In genomic region chr4:115995376-115995730, GRCm38 (mm10) we compare ENCODE assay signal across 21 mouse cellular contexts. TPM values are rescaled to one million over a fixed set of nuclear protein-coding genes. Genes with fewer than 3 reads are reported as not detected.
DNase-seq lines count a peak whose midpoint lies in the region; ATAC-seq lines count a peak whose summit lies in the region.
"Had no signal": no experiment of that assay in that cellular context is flagged by ENCODE, and none has a peak within 500 bp of the region (broad histone marks: within the 10 kb centered on the region; RNA-seq: fewer than 3 reads in every experiment).

No protein-coding gene starts in this region.

- ATAC-seq in intestine, embryonic 16.5 days: 0 out of 2 replicates have a peak, but pooled peaks have one; percentile 4
- no peak; the same call in 1 of the 2 replicates for ATAC-seq in intestine, embryonic 15.5 days
- peak; percentile 30; the same call in 1 of the 2 replicates for ATAC-seq in neural tube, embryonic 13.5 days (ENCODE audit: low read depth)
- ATAC-seq in hindbrain, embryonic 16.5 days: peak; percentile 15
- ATAC-seq in forebrain, embryonic 15.5 days (replicated peaks): no peak
- ATAC-seq: activated CD4-positive, CD25-positive, alpha-beta regulatory T cell, adult 4 months; Patski had no signal

- no peak for DNase-seq in neural tube, embryonic 10.5 days (ENCODE audit: extremely low spot score, low spot score)
- no peak for DNase-seq in urinary bladder, postnatal 10 days (ENCODE audit: low spot score)
- DNase-seq in cerebellum, postnatal 10 days: no peak
- DNase-seq: adrenal gland, postnatal 14 days; cerebellum, adult 11-12 months; cerebellum, adult 9-10 months; cerebellum, postnatal 36 days; gastrocnemius, adult 2 months; gastrocnemius, postnatal 25 days; heart, postnatal 36 days had no signal

- no peaks in the 10 kb centered on the region for H3K36me3 ChIP-seq in intestine, embryonic 16.5 days (ENCODE audit: control insufficient read depth, insufficient read depth, low read length)
- H3K36me3 ChIP-seq in intestine, embryonic 15.5 days: 0 out of 2 replicates have a peak, but pooled peaks cover 2% of the 10 kb centered on the region
- no peaks in the 10 kb centered on the region for H3K36me3 ChIP-seq in neural tube, embryonic 13.5 days
- 0 out of 2 replicates have a peak, but pooled peaks cover 2% of the 10 kb centered on the region for H3K36me3 ChIP-seq in hindbrain, embryonic 16.5 days (ENCODE audit: control insufficient read depth, insufficient read depth, low read length)
- no peaks in the 10 kb centered on the region for H3K36me3 ChIP-seq in forebrain, embryonic 15.5 days
- H3K36me3 ChIP-seq: embryonic facial prominence, embryonic 13.5 days; forebrain, embryonic 12.5 days; heart, embryonic 13.5 days had no signal

- H3K27me3 ChIP-seq in intestine, embryonic 16.5 days (replicated peaks; ENCODE audit: control insufficient read depth, insufficient read depth, low read length): no peaks in the 10 kb centered on the region
- H3K27me3 ChIP-seq in intestine, embryonic 15.5 days (replicated peaks): no peaks in the 10 kb centered on the region
- peaks cover 38% of the 10 kb centered on the region for H3K27me3 ChIP-seq in neural tube, embryonic 13.5 days
- H3K27me3 ChIP-seq in hindbrain, embryonic 16.5 days (replicated peaks; ENCODE audit: control insufficient read depth, insufficient read depth, low read length): no peaks in the 10 kb centered on the region; the same call in 1 of the 2 replicates
- H3K27me3 ChIP-seq in forebrain, embryonic 15.5 days: no peaks in the 10 kb centered on the region
- H3K27me3 ChIP-seq: Patski had no signal

- H3K9me3 ChIP-seq in intestine, embryonic 16.5 days (ENCODE audit: control insufficient read depth, low read length): no peaks in the 10 kb centered on the region
- no peaks in the 10 kb centered on the region for H3K9me3 ChIP-seq in intestine, embryonic 15.5 days
- no peaks in the 10 kb centered on the region for H3K9me3 ChIP-seq in neural tube, embryonic 13.5 days
- H3K9me3 ChIP-seq in hindbrain, embryonic 16.5 days (ENCODE audit: control insufficient read depth, low read length): no peaks in the 10 kb centered on the region
- 0 out of 2 replicates have a peak, but pooled peaks cover 3% of the 10 kb centered on the region for H3K9me3 ChIP-seq in forebrain, embryonic 15.5 days
- H3K9me3 ChIP-seq: forebrain, embryonic 12.5 days; heart, embryonic 13.5 days had no signal

- H3K4me2 ChIP-seq in intestine, embryonic 16.5 days (ENCODE audit: low read depth, low read length): no peak overlapping the region
- no peak overlapping the region for H3K4me2 ChIP-seq in intestine, embryonic 15.5 days (replicated peaks)
- no peak overlapping the region for H3K4me2 ChIP-seq in neural tube, embryonic 13.5 days
- H3K4me2 ChIP-seq in hindbrain, embryonic 16.5 days (ENCODE audit: low read length): no peak overlapping the region
- H3K4me2 ChIP-seq in forebrain, embryonic 15.5 days (replicated peaks): no peak overlapping the region
- H3K4me2 ChIP-seq: embryonic facial prominence, embryonic 13.5 days; forebrain, embryonic 12.5 days; heart, embryonic 13.5 days had no signal

- H3K4me3 ChIP-seq in intestine, embryonic 16.5 days (ENCODE audit: low read length): no peak overlapping the region
- H3K4me3 ChIP-seq in intestine, embryonic 15.5 days (replicated peaks): no peak overlapping the region
- no peak overlapping the region for H3K4me3 ChIP-seq in neural tube, embryonic 13.5 days
- no peak overlapping the region for H3K4me3 ChIP-seq in hindbrain, embryonic 16.5 days (ENCODE audit: low read length)
- no peak overlapping the region for H3K4me3 ChIP-seq in forebrain, embryonic 15.5 days
- H3K4me3 ChIP-seq: embryonic facial prominence, embryonic 13.5 days; forebrain, embryonic 12.5 days; gastrocnemius, adult 2 months; heart, embryonic 13.5 days had no signal

- H3K27ac ChIP-seq in intestine, embryonic 16.5 days (ENCODE audit: low read length): no peak overlapping the region
- H3K27ac ChIP-seq in intestine, embryonic 15.5 days: no peak overlapping the region
- no peak overlapping the region for H3K27ac ChIP-seq in neural tube, embryonic 13.5 days (replicated peaks)
- no peak overlapping the region for H3K27ac ChIP-seq in hindbrain, embryonic 16.5 days (ENCODE audit: low read depth, low read length)
- no peak overlapping the region for H3K27ac ChIP-seq in forebrain, embryonic 15.5 days (replicated peaks)
- H3K27ac ChIP-seq: embryonic facial prominence, embryonic 13.5 days; forebrain, embryonic 12.5 days; gastrocnemius, adult 2 months; heart, embryonic 13.5 days had no signal

- H3K9ac ChIP-seq in intestine, embryonic 16.5 days (ENCODE audit: low read depth, low read length): no peak overlapping the region
- H3K9ac ChIP-seq in intestine, embryonic 15.5 days: no peak overlapping the region
- no peak overlapping the region for H3K9ac ChIP-seq in neural tube, embryonic 13.5 days
- H3K9ac ChIP-seq in hindbrain, embryonic 16.5 days (ENCODE audit: low read depth, low read length): no peak overlapping the region
- H3K9ac ChIP-seq in forebrain, embryonic 15.5 days (replicated peaks): no peak overlapping the region
- H3K9ac ChIP-seq: embryonic facial prominence, embryonic 13.5 days; forebrain, embryonic 12.5 days; heart, embryonic 13.5 days had no signal

- H3K4me1 ChIP-seq in intestine, embryonic 16.5 days (ENCODE audit: control insufficient read depth, insufficient read depth, low read length): no peaks in the 10 kb centered on the region
- no peaks in the 10 kb centered on the region for H3K4me1 ChIP-seq in intestine, embryonic 15.5 days (replicated peaks)
- no peaks in the 10 kb centered on the region for H3K4me1 ChIP-seq in neural tube, embryonic 13.5 days (replicated peaks)
- no peaks in the 10 kb centered on the region for H3K4me1 ChIP-seq in hindbrain, embryonic 16.5 days (ENCODE audit: control insufficient read depth, insufficient read depth, low read depth, low read length)
- H3K4me1 ChIP-seq in forebrain, embryonic 15.5 days: no peaks in the 10 kb centered on the region
- H3K4me1 ChIP-seq: embryonic facial prominence, embryonic 13.5 days; forebrain, embryonic 12.5 days; heart, embryonic 13.5 days had no signal

- WGBS in intestine, embryonic 16.5 days: 76% methylated on average over 2 of the region's 2 CpGs
- WGBS in intestine, embryonic 15.5 days: 78% methylated on average over 2 of the region's 2 CpGs
- whole genome bisulfite sequencing in neural tube, embryonic 13.5 days: 63% methylated on average over 2 of the region's 2 CpGs
- WGBS in hindbrain, embryonic 16.5 days: 55% methylated on average over 2 of the region's 2 CpGs
- WGBS in forebrain, embryonic 15.5 days: 65% methylated on average over 2 of the region's 2 CpGs

RNA-seq across cellular contexts. Expression of gene Faah, which starts 22.4 kb away (rescaled TPM):
- polyA plus RNA-seq in intestine, embryonic 16.5 days (2015; fragmentation: Nextera tagmentation; extraction: Ambion mirVana): 83.7 and 108 TPM in 2 replicates
- polyA plus RNA-seq in intestine, embryonic 15.5 days (2015; fragmentation: Nextera tagmentation; extraction: Ambion mirVana): 48.2 and 57.6 TPM in 2 replicates
- 10.7 and 10.8 TPM in 2 replicates for polyA plus RNA-seq in neural tube, embryonic 13.5 days (2015; fragmentation: Nextera tagmentation; extraction: Ambion mirVana)
- polyA plus RNA-seq in hindbrain, embryonic 16.5 days (2015; fragmentation: Nextera tagmentation; extraction: Ambion mirVana): 23.8 and 27.5 TPM in 2 replicates
- polyA plus RNA-seq in forebrain, embryonic 15.5 days (2015; fragmentation: Nextera tagmentation; extraction: Ambion mirVana): 11.0 and 12.7 TPM in 2 replicates

RNA-seq across cellular contexts. Expression of gene Dmbx1, which starts 55.6 kb away (rescaled TPM):
- not detected in 2 replicates for polyA plus RNA-seq in intestine, embryonic 16.5 days (2015; fragmentation: Nextera tagmentation; extraction: Ambion mirVana)
- not detected in 2 replicates for polyA plus RNA-seq in intestine, embryonic 15.5 days (2015; fragmentation: Nextera tagmentation; extraction: Ambion mirVana)
- polyA plus RNA-seq in neural tube, embryonic 13.5 days (2015; fragmentation: Nextera tagmentation; extraction: Ambion mirVana): 1.6 and 2.0 TPM in 2 replicates
- polyA plus RNA-seq in hindbrain, embryonic 16.5 days (2015; fragmentation: Nextera tagmentation; extraction: Ambion mirVana): 5.8 and 6.8 TPM in 2 replicates
- 0.23 TPM in 1 of 2 replicates, not detected in the other for polyA plus RNA-seq in forebrain, embryonic 15.5 days (2015; fragmentation: Nextera tagmentation; extraction: Ambion mirVana)
- polyA plus RNA-seq: activated CD4-positive, CD25-positive, alpha-beta regulatory T cell, adult 4 months; heart, embryonic 13.5 days; heart, postnatal 0 days; Patski had no signal

RNA-seq across cellular contexts. Expression of gene Nsun4, which starts 58.3 kb away (rescaled TPM):
- 39.8 and 41.7 TPM in 2 replicates for polyA plus RNA-seq in intestine, embryonic 16.5 days (2015; fragmentation: Nextera tagmentation; extraction: Ambion mirVana)
- polyA plus RNA-seq in intestine, embryonic 15.5 days (2015; fragmentation: Nextera tagmentation; extraction: Ambion mirVana): 30.1 and 31.0 TPM in 2 replicates
- polyA plus RNA-seq in neural tube, embryonic 13.5 days (2015; fragmentation: Nextera tagmentation; extraction: Ambion mirVana): 13.7 and 17.2 TPM in 2 replicates
- polyA plus RNA-seq in hindbrain, embryonic 16.5 days (2015; fragmentation: Nextera tagmentation; extraction: Ambion mirVana): 11.9 and 12.1 TPM in 2 replicates
- 13.3 and 15.0 TPM in 2 replicates for polyA plus RNA-seq in forebrain, embryonic 15.5 days (2015; fragmentation: Nextera tagmentation; extraction: Ambion mirVana)

Comparison
In these comparisons a context has a peak if more than half of its experiments do, and no peak if none do; other contexts are left out.
1. ATAC-seq: peak in intestine, embryonic 16.5 days (single experiment), neural tube, embryonic 13.5 days (single experiment) and hindbrain, embryonic 16.5 days (single experiment); none in intestine, embryonic 15.5 days (single experiment) and forebrain, embryonic 15.5 days (single experiment).